Mouse (Mus musculus) liver, embryonic 13.5 days (tissue): ENCODE data around the gene Eif3i. TPM values are rescaled to one million over a fixed set of nuclear protein-coding genes. Genes with fewer than 3 reads are reported as not detected.

Source experiments
- ATAC-seq: fragments of 200-750 bp; cut with Nextera tagmentation; 2 replicates; pipeline ENCODE4 v1.8.0; 2017; ENCODE audit warnings: low read depth, mild to moderate bottlenecking, moderate number of reproducible peaks, moderate library complexity
- DNase-seq: peaks from one replicate; pipeline ENCODE4 v3.0.0; 2022
- H3K27ac ChIP-seq: fragments of 300-500 bp; sonication (generic); 2 replicates; pipeline ENCODE4 v1.5.1; 2015; ENCODE audit warnings: moderate library complexity, mild to moderate bottlenecking, inconsistent platforms
- H3K27me3 ChIP-seq: fragments of 300-500 bp; sonication (generic); 2 replicates; pipeline ENCODE4 v1.6.1; 2015; ENCODE audit warnings: mild to moderate bottlenecking, inconsistent platforms
- H3K36me3 ChIP-seq: fragments of 300-500 bp; sonication (generic); 2 replicates; pipeline ENCODE4 v1.6.1; 2015; ENCODE audit warnings: mild to moderate bottlenecking, inconsistent platforms
- H3K4me1 ChIP-seq: fragments of 300-500 bp; sonication (generic); replicated peaks from 2 replicates; pipeline ENCODE4 v1.6.1; 2015; ENCODE audit warnings: inconsistent platforms
- H3K4me2 ChIP-seq: fragments of 300-500 bp; sonication (generic); 2 replicates; pipeline ENCODE4 v1.6.1; 2015; ENCODE audit warnings: inconsistent platforms, mild to moderate bottlenecking, moderate library complexity
- H3K4me3 ChIP-seq: fragments of 300-500 bp; sonication (generic); replicated peaks from 2 replicates; pipeline ENCODE4 v1.5.1; 2015; ENCODE audit warnings: mild to moderate bottlenecking, inconsistent platforms
- H3K9ac ChIP-seq: fragments of 300-500 bp; sonication (generic); 2 replicates; pipeline ENCODE4 v1.6.1; 2015; ENCODE audit warnings: mild to moderate bottlenecking, inconsistent platforms
- H3K9me3 ChIP-seq: fragments of 300-500 bp; sonication (generic); replicated peaks from 2 replicates; pipeline ENCODE4 v1.6.1; 2016; ENCODE audit warnings: inconsistent platforms
- WGBS: fragments of 180-500 bp; shearing (Covaris S2); methylation state at CpG from one replicate; pipeline ENCODE4 v1.1.7; 2015; ENCODE audit not compliant: insufficient replicate concordance; 5-methylcytosine and 5-hydroxymethylcytosine counted together
- polyA plus RNA-seq: library from polyadenylated mRNA; unstranded; fragments of >200 nt; fragmentation: Nextera tagmentation; extraction: Ambion mirVana; gene quantifications from 2 replicates; pipeline ENCODE4 v1.2.1, GENCODE M21; 2015

Gene Eif3i
- polyA plus RNA-seq, 1 experiment from 2014 or later = 222 TPM

DNA sequence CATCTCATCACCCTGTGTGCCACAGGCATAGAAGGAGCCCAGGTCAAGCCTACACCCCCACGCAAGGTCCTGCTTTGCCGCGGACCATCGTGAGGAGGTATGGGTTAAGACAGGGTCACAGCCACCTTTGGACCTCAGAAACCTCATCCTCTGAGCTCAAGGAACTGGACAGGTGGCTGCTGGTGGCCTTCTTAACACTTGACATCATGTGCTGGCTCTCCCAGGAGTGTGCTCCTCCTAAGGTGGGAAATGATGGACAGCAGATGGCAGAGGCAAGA, 27.4 kb downstream of the Eif3i start:
- Histone ChIP-seq H3K4me2 (no peak overlapping the region), H3K27ac (peak overlapping the region; percentile 23; the same call in 1 of the 2 replicates), H3K9ac (no peak overlapping the region), H3K9me3 (no peaks in the 10 kb centered on the region), H3K36me3 (no peaks in the 10 kb centered on the region), H3K4me1 (peaks cover 9% of the 10 kb centered on the region), H3K4me3 (no peak overlapping the region), H3K27me3 (peaks cover 23% of the 10 kb centered on the region; the same call in 1 of the 2 replicates)
- no peak for ATAC-seq
- 96% methylated on average over 4 of the region's 4 CpGs for WGBS
- DNase-seq = no peak

DNA sequence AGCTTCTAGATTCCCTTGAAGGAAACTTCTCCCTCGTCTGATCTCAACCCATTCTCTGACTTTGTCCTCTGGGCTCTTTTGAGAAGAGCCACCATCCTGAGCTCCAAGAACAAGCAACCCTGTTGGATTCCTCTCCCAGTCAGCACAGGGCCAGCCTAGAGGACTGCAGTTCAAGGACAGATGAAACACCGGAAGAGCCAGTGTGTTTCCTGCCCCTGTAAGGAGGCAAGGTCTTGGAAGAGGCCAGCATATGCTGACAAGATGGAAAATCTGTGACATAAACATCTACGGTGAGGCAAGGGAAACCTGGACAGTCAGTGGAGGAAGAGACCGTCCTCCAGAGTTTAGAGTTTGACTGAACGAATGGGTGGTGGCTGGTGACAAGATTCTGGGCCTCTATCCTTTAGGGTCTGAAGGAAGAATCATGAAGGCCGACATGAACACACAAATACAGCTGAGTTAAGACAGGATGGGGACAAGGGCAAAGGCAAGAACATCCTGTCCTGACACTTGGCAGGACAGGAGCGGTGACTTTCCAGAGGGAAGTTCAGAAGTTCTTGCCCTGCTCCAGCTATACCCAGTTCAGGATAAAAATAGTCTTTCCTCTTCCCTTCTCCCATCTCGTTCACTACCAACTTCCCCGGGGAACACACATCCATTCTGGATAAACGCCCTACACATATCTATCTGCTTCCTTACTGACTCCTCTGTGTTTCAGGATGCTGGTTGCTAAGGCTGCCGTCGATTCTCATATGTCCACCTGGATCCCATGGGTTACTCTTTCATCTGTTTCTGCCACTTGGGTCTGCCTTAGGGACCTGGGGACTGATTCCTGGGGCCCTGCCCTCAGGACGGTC, 28.0 kb downstream of the Eif3i start:
- Histone ChIP-seq H3K4me3 (no peak overlapping the region), H3K4me2 (no peak overlapping the region), H3K9ac (no peak overlapping the region), H3K4me1 (peaks cover 9% of the 10 kb centered on the region), H3K9me3 (no peaks in the 10 kb centered on the region), H3K27me3 (peaks cover 20% of the 10 kb centered on the region; the same call in 1 of the 2 replicates), H3K36me3 (no peaks in the 10 kb centered on the region), H3K27ac (no peak overlapping the region)
- WGBS = 64% methylated on average over 13 of the region's 13 CpGs
- DNase-seq = no peak
- 0 out of 2 replicates have a peak, but pooled peaks have one; percentile 31 for ATAC-seq

DNA sequence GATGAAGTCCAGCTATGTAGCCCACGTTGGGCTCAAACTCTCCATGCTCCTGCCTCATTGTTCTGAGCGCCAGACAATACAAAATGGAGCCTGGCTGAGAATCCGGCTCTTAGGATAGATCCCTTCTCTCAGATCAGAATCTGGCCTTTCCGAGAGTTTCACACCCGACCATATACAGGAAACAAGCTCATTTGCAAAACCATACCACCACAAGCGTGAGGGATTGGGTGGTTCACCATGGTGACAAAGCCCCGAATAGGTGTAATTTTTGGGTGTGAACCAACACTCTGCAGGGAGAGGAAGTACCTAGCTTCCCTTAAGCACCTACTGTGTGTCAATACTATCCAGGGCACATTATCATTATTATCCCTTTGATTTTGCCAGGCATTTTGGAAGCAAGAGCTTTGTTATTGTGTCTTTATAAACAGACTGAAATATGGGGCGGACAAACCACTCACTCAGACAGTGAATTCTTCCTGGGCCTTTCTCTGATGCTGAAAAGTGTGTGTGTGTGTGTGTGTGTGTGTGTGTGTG, 28.8 kb downstream of the Eif3i start:
- no peak overlapping the region for H3K4me3 ChIP-seq
- peaks cover 15% of the 10 kb centered on the region; the same call in 1 of the 2 replicates for H3K27me3 ChIP-seq
- no peak overlapping the region for H3K9ac ChIP-seq
- ATAC-seq = no peak
- H3K9me3 ChIP-seq = no peaks in the 10 kb centered on the region
- no peak overlapping the region for H3K27ac ChIP-seq
- H3K36me3 ChIP-seq = no peaks in the 10 kb centered on the region
- H3K4me2 ChIP-seq = no peak overlapping the region
- DNase-seq = no peak
- H3K4me1 ChIP-seq = peaks cover 5% of the 10 kb centered on the region
- 63% methylated on average over 8 of the region's 8 CpGs for WGBS

DNA sequence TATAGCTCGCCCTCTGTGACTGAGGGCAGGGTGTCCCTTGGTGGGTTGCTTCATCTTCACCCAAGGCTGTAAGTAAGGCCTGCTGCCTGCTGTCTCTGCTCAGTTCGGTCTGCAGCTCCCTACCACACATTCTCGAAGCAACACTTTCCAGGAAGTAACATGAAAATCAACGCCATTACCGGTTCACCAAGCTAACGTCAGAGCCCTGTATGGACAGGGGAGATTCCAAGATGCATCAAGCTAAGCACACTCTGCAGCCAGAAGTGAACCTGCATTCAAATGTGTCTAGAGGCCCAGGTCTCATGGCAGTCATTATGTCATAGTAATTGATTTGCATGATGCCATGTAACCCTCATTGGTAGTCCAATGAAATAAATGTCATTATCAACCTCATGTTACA, 30.4 kb downstream of the Eif3i start:
- ATAC-seq (no peak), DNase-seq (no peak)
- Histone ChIP-seq H3K9ac (no peak overlapping the region), H3K9me3 (no peaks in the 10 kb centered on the region), H3K4me1 (peaks cover 2% of the 10 kb centered on the region), H3K4me2 (no peak overlapping the region), H3K4me3 (no peak overlapping the region), H3K27ac (no peak overlapping the region), H3K36me3 (no peaks in the 10 kb centered on the region), H3K27me3 (peaks cover 9% of the 10 kb centered on the region; the same call in 1 of the 2 replicates)
- WGBS = 71% methylated on average over 6 of the region's 6 CpGs

DNA sequence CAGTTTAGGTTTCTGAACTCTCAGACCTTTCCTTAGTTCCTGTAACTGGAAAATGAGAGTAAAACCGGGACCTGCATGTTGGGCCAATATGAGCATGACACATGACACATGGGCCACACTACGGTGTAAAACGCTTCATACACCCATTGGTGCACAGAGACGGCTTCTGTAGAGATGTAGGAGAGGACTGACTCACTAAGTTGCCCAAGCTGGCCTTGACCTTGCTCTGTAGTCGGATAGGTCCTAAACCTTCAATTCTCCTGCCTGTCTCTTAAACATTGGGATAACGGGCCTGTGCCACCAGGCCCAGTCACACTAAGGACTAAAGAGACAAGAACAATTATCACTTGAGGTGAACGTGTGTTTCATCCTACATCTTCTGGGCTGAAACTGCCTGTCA, 32.1 kb downstream of the Eif3i start:
- Histone ChIP-seq H3K27me3 (0 out of 2 replicates have a peak, but pooled peaks cover 6% of the 10 kb centered on the region), H3K4me2 (no peak overlapping the region), H3K36me3 (no peaks in the 10 kb centered on the region), H3K9me3 (no peaks in the 10 kb centered on the region), H3K27ac (no peak overlapping the region), H3K4me1 (peaks cover 3% of the 10 kb centered on the region; the same call in 1 of the 2 replicates), H3K9ac (no peak overlapping the region), H3K4me3 (no peak overlapping the region)
- ATAC-seq (no peak), DNase-seq (no peak)
- 81% methylated on average over 7 of the region's 7 CpGs for WGBS

DNA sequence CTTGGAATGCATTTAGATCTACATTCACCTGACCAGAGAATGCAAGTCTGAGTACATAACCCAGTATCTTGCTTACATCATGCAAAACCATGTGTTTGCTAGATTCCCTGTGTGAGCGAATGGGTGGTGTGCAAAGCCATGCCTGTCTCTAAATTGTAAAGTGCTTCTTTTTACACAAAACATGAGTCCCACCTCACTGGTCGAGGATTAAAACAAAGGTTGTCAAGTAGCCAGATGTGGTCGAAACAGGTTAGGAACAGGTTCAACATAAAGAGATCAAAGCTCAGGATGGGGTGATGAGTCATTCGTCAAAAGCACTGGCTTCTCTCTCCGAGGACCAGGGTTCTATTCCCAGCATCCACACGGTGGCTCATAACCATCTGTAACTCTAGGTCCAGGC, 35.3 kb downstream of the Eif3i start:
- H3K9me3 ChIP-seq = no peaks in the 10 kb centered on the region
- H3K36me3 ChIP-seq = no peaks in the 10 kb centered on the region
- no peak for ATAC-seq
- H3K4me3 ChIP-seq = no peak overlapping the region
- H3K9ac ChIP-seq = no peak overlapping the region
- no peak overlapping the region for H3K27ac ChIP-seq
- H3K4me1 ChIP-seq = peaks cover 16% of the 10 kb centered on the region
- 63% methylated on average over 6 of the region's 6 CpGs for WGBS
- no peak for DNase-seq
- 0 out of 2 replicates have a peak, but pooled peaks cover 5% of the 10 kb centered on the region for H3K27me3 ChIP-seq
- no peak overlapping the region for H3K4me2 ChIP-seq

DNA sequence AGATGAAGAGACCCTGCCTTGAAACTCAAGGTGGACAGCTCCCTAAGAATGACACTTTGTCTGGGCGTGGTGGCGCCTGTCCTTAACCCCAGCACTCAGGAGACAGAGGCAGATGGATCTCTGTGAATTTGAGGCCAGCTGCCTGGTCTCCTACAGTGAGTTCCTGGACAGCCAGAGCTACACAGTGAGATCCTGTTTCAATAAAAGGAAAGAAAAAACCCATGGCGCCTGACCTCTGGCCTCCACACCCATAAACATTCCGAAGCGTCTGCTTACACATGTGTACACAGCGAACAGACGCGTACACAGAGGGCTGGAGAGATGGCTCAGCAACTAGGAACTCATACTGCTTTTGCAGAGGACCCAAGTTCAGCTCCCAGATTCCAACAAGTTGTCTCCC, 36.7 kb downstream of the Eif3i start:
- DNase-seq (no peak), ATAC-seq (0 out of 2 replicates have a peak, but pooled peaks have one; percentile 26)
- no peak overlapping the region for H3K27ac ChIP-seq
- H3K4me3 ChIP-seq = no peak overlapping the region
- WGBS = 77% methylated on average over 8 of the region's 8 CpGs
- no peak overlapping the region for H3K4me2 ChIP-seq
- peaks cover 16% of the 10 kb centered on the region for H3K4me1 ChIP-seq
- no peaks in the 10 kb centered on the region for H3K36me3 ChIP-seq
- no peak overlapping the region for H3K9ac ChIP-seq
- 0 out of 2 replicates have a peak, but pooled peaks cover 5% of the 10 kb centered on the region for H3K27me3 ChIP-seq
- H3K9me3 ChIP-seq = no peaks in the 10 kb centered on the region

DNA sequence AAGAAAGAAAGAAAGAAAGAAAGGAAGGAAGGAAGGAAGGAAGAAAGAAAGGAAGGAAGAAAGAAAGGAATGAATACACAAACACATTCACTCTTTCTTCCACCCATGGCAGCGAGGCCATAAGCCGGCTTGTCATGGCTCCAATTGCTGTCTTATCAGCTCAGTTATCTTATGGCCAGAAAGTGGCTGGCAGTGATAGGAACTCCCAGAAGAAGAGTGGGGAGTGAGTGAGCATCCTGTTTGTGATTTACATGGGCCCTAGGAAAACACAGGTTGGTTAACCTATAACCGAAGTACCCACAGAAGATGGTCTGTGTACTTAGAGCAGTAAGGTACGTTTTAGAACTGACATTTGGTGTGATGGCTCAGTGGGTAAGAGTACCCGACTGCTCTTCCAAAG, 39.3 kb downstream of the Eif3i start:
- peaks cover 38% of the 10 kb centered on the region for H3K4me1 ChIP-seq
- ATAC-seq = no peak
- H3K4me3 ChIP-seq = no peak overlapping the region
- no peak overlapping the region for H3K27ac ChIP-seq
- 54% methylated on average over 5 of the region's 5 CpGs for WGBS
- no peak overlapping the region for H3K9ac ChIP-seq
- H3K27me3 ChIP-seq = peaks cover 5% of the 10 kb centered on the region; the same call in 1 of the 2 replicates
- no peak for DNase-seq
- H3K9me3 ChIP-seq = no peaks in the 10 kb centered on the region
- no peaks in the 10 kb centered on the region for H3K36me3 ChIP-seq
- no peak overlapping the region for H3K4me2 ChIP-seq

DNA sequence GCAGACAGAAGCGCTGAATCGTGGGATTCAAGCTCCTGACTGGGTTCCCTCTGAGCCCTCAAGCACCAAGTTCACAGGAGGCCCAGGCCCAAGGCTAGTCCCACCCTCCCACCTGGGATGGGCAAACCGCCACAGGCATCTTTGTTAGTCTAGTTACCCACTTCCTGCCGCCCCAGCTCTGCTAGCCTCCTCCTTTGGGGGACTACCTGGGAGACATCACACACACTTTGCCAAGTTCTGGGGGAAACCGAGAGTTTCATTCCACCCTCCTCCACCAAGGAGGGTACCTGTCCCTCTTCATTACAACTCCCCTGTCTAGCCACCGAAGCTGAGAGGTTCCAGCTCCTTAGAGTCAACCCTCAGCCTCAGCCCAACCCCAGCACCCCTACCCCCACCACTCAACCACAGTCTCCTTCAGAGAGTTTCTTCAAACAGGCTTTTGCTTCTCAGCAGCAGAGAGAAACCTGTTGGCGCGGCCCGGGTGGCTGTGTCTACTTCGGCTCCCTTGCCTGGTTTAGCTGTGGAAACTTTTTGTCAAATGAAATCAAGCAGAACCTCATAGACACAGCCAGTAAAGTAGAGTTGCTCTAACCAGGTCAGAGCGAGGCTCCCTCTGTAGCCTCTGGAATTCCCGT, 42.0 kb downstream of the Eif3i start:
- DNase-seq (no peak), ATAC-seq (no peak)
- Histone ChIP-seq H3K36me3 (no peaks in the 10 kb centered on the region), H3K9ac (peak overlapping the region; percentile 13; the same call in 1 of the 2 replicates), H3K4me3 (no peak overlapping the region), H3K27me3 (peaks cover 26% of the 10 kb centered on the region), H3K9me3 (no peaks in the 10 kb centered on the region), H3K27ac (peak overlapping the region; percentile 82; the same call in 1 of the 2 replicates), H3K4me1 (peaks cover 47% of the 10 kb centered on the region), H3K4me2 (no peak overlapping the region; the same call in 1 of the 2 replicates)
- 76% methylated on average over 12 of the region's 12 CpGs for WGBS

DNA sequence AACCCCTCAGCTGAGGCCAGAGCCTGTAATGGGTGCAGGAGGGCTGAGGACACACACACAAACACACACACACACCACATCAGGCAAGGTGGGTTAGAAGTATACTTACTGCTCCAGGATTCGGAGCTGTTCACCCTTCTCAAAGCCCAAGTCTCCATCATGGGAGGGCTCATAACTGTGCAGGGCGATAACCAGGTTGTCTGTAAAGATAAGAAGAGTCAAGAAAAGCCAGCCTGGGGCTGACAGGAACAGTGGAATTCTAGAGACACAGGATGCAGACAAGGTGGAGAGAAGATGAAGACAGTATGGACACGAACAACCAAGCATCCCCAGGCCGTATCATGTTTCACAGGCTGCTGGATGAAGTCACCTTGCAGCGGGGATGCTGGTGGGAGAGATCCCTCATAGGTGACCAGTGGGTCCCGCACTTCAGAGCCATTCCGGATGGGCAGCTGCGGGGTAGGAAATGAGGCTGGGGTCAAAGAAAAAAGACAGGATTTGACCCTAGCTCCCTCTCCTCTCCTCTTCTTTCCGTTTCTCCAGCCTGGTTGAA, 43.1 kb downstream of the Eif3i start:
- Histone ChIP-seq H3K27ac (peak overlapping the region; percentile 82), H3K27me3 (peaks cover 32% of the 10 kb centered on the region), H3K9me3 (no peaks in the 10 kb centered on the region), H3K4me1 (peaks cover 44% of the 10 kb centered on the region), H3K9ac (peak overlapping the region; percentile 74), H3K4me2 (peak overlapping the region; percentile 82), H3K4me3 (peak overlapping the region; percentile 59), H3K36me3 (no peaks in the 10 kb centered on the region)
- DNase-seq = peak; percentile 78
- 57% methylated on average over 9 of the region's 9 CpGs for WGBS
- peak; percentile 87 for ATAC-seq

DNA sequence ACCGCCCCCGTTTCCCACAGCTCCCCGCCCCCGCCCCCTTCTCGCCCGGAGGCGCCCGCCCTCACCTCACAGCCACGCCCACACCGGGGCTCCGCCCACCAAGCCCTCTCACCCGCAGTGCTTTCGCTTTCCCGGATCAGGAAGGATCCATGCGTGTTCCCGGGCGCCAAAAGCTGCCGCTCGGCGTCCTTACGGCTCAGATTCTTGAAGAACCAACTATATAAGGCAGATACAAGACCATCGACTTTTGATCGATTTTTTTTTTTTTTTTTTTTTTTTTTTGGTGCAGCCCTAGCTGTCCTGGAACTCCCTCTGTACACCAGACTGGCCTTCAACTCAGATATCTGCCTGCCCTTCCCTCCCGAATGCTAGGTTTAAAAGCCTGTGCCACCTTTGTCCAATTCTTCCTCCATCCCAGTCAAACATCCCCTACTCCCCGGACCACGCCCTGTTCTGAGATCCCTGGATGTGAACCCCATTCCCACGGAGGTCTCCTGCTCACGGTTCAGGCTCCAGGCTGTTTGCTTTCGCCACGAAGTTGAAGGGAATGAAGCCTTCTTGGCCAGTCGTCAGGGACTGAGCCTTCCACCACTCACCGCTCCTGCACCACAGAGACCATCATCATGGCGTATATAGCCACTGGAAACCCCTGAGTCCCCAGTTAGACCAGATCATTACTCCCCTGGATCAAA, 43.8 kb downstream of the Eif3i start:
- no peaks in the 10 kb centered on the region for H3K36me3 ChIP-seq
- H3K27me3 ChIP-seq = peaks cover 32% of the 10 kb centered on the region
- H3K9me3 ChIP-seq = no peaks in the 10 kb centered on the region
- ATAC-seq = peak; percentile 74
- H3K4me2 ChIP-seq = peak overlapping the region; percentile 82
- peak overlapping the region; percentile 82 for H3K27ac ChIP-seq
- H3K4me1 ChIP-seq = peaks cover 38% of the 10 kb centered on the region
- H3K9ac ChIP-seq = peak overlapping the region; percentile 74
- H3K4me3 ChIP-seq = peak overlapping the region; percentile 59
- DNase-seq = peak; percentile 87
- WGBS = 6% methylated on average over 33 of the region's 33 CpGs
